Mouse (Mus musculus) heart, adult 2 months (tissue): Measurements from ENCODE around the gene Fam71e1.

ENCODE experiments used
- CTCF ChIP-seq: fragments of 200-600 bp; IDR thresholded peaks from 2 replicates; pipeline ENCODE4 v1.8.1; 2022; ENCODE audit warnings: antibody characterized with exemption, mild to moderate bottlenecking, moderate library complexity
- POLR2A ChIP-seq: fragments of 200-500 bp; IDR thresholded peaks from 2 replicates; pipeline ENCODE4 v1.6.1; 2011; ENCODE audit warnings: mild to moderate bottlenecking, low read depth, low read length, control low read depth; ENCODE audit not compliant: insufficient read depth

DNA sequence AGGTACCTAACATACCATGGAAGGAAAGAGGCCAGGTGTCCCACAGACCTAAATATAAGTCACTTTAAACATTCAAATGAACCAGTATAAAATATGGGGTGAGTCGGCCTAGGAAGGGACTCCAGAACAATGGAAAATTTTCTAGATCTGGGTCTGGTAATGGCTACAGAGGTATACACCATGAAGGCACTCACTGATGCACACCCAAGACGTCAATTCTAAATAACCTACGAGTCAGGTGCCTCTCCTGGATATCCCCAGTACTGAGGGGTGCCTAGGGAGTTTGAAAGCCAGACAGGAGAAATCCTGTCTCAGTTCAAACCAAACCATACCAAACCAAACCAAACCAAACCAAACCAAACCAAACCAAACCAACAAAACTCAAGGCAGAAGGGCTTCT is 34.1 kb downstream of the Fam71e1 start:
- TF ChIP-seq POLR2A (no peak), CTCF (no peak)
